Mouse (Mus musculus) E14TG2a.4 (cell line): Measurements from ENCODE around the gene Tbc1d8b.
"Not testable (repeated sequence)": the region's sequence is repeated elsewhere in the genome, so short reads cannot be mapped to it uniquely, and the experiment has no call there.

ENCODE experiments used
- H3K27me3 ChIP-seq: 2 replicates; pipeline ENCODE4 v1.6.1; 2014; ENCODE audit warnings: low read length, control low read depth; ENCODE audit not compliant: insufficient read depth
- H3K36me3 ChIP-seq: 2 replicates; pipeline ENCODE4 v1.6.1; 2014; ENCODE audit warnings: low read length, control low read depth; ENCODE audit not compliant: insufficient read depth
- H3K4me1 ChIP-seq: replicated peaks from 2 replicates; pipeline ENCODE4 v1.6.1; 2014; ENCODE audit warnings: low read depth, low read length, control low read depth
- H3K4me3 ChIP-seq: replicated peaks from 2 replicates; pipeline ENCODE4 v1.5.1; 2014; ENCODE audit warnings: mild to moderate bottlenecking, low read length
- H3K9me3 ChIP-seq: 2 replicates; pipeline ENCODE4 v1.6.1; 2014; ENCODE audit warnings: low read length, control low read depth
- CTCF ChIP-seq: conservative IDR thresholded peaks from 2 replicates; pipeline ENCODE4 v1.5.1; 2014; ENCODE audit warnings: low read length
- NANOG ChIP-seq: IDR thresholded peaks from 2 replicates; pipeline ENCODE4 v1.6.1; 2014; ENCODE audit warnings: borderline replicate concordance, low read length, mixed read lengths
- POU5F1 ChIP-seq: IDR thresholded peaks from 2 replicates; pipeline ENCODE4 v1.6.1; 2014; ENCODE audit warnings: low read length, borderline replicate concordance

The Tbc1d8b gene

DNA sequence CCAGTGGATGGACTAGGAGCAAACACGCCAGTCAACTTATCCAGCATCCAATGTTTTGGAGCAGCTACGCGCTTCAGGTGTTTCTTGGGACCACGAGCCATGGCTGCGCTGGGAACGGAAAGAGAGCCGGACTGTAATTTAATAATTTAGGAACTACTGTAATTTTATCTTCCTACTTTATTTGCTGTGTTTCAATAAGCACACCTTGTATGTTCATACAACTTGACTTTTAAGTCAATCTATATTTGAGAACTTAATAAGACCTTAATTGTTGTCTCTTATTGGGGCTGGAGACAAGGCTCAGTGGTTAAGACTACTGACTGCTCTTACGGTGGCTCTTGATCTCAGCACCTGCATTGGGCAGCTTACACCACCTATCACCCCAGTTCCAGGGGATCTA, 29.6 kb downstream of the Tbc1d8b start, which contains the start of gene Gm15013:
TSS of gene Gm15013 (minus strand) at position 101 of the 400 bp plus-strand sequence.
- TF ChIP-seq POU5F1, result no peak
- no peak for TF ChIP-seq CTCF
- TF ChIP-seq NANOG, result no peak
- Histone ChIP-seq H3K4me3 (no peak within 1 kb of the TSS), H3K27me3 (no peaks in the 10 kb centered on the region), H3K36me3 (no peaks in the 10 kb centered on the region), H3K4me1 (no peaks in the 10 kb centered on the region), H3K9me3 (no peaks in the 10 kb centered on the region)

DNA sequence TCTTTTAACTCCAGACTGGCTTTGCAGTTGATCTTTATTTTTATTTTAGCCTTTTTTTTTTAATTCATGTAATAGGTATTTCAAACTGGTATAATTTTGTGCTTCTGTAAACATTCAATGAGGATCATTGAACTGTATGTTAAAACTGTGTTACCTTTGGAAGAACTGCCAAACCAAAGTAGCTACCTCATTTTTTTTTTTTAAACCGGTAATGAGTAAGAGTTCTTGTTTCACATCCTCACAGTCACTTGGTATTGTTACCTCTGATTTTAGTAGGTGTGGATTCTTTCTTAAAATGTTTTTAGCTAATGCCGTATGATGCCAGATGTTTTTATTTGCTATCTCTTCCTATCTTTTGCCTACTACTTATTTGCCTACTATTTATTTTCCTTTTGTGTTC, 37.6 kb downstream of the Tbc1d8b start:
- Histone ChIP-seq H3K27me3 (no peaks in the 10 kb centered on the region), H3K4me3 (no peak overlapping the region), H3K36me3 (no peaks in the 10 kb centered on the region), H3K4me1 (no peaks in the 10 kb centered on the region), H3K9me3 (no peaks in the 10 kb centered on the region)
- TF ChIP-seq NANOG (no peak), CTCF (no peak), POU5F1 (no peak)

DNA sequence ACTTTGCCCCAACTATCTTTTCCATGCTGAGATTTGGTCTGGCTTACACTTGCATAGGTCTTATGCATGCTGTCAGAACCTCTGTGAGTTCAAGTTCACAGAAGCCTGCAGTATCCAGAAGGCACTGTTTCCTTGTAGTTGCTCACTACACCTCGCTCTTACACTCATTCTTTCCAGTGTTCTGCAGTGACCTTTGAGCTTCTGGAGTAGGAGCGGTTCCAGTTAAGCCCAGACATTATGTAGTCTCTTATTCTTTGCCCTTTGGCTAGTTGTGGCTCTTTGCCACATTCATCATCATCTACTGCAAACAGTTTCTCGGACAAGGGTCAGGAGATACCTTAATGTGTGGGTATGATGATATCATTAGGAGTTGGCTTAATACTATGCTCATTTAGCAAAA, 45.7 kb downstream of the Tbc1d8b start:
- Histone ChIP-seq H3K9me3 (no peaks in the 10 kb centered on the region), H3K4me1 (no peaks in the 10 kb centered on the region), H3K4me3 (no peak overlapping the region), H3K36me3 (no peaks in the 10 kb centered on the region), H3K27me3 (no peaks in the 10 kb centered on the region)
- no peak for TF ChIP-seq POU5F1
- no peak for TF ChIP-seq CTCF
- TF ChIP-seq NANOG, result no peak

GRCm38 (mm10) chrX:139737066-139737465, 52.3 kb downstream of the Tbc1d8b start:
- H3K4me1 ChIP-seq, result no peaks in the 10 kb centered on the region
- H3K36me3 ChIP-seq, result no peaks in the 10 kb centered on the region
- no peaks in the 10 kb centered on the region for H3K27me3 ChIP-seq
- no peak overlapping the region for H3K4me3 ChIP-seq
- H3K9me3 ChIP-seq, result no peaks in the 10 kb centered on the region
- no peak for TF ChIP-seq NANOG
- no peak for TF ChIP-seq CTCF
- TF ChIP-seq POU5F1, result no peak

DNA sequence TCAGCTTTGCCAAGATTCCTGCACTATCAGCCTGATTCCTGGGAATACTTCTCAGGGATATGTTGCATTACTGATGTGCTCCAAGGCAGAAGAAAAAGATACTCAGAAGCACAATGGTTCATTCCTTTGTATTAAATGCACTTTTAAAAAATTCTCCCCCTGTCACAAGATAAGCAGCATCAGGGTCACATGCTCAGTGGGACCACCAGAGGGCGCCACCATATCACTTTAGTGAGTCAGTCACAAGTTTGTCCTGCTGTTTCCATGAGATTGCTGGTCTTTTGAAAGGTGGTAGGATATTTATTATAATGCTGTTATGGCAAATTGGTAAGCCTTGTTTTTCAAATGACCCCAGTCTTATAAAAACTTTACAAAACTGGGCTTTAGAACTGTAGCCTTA, 67.1 kb downstream of the Tbc1d8b start:
- Histone ChIP-seq H3K36me3 (no peaks in the 10 kb centered on the region), H3K4me3 (no peak overlapping the region), H3K27me3 (no peaks in the 10 kb centered on the region), H3K4me1 (no peaks in the 10 kb centered on the region), H3K9me3 (no peaks in the 10 kb centered on the region)
- peak; percentile 50 for TF ChIP-seq CTCF
- TF ChIP-seq POU5F1, result no peak
- no peak for TF ChIP-seq NANOG

- H3K36me3 ChIP-seq, H3K4me1 ChIP-seq, H3K27me3 ChIP-seq, H3K9me3 ChIP-seq, H3K4me3 ChIP-seq: not testable (repeated sequence)
Observed at GRCm38 (mm10) chrX:139758634-139759033, 73.8 kb downstream of the Tbc1d8b start.

GRCm38 (mm10) chrX:139762546-139762945, 77.8 kb downstream of the Tbc1d8b start:
- H3K36me3 ChIP-seq, result no peaks in the 10 kb centered on the region
- no peak for TF ChIP-seq NANOG
- peak; percentile 24 for TF ChIP-seq CTCF
- no peak overlapping the region for H3K4me3 ChIP-seq
- no peaks in the 10 kb centered on the region for H3K4me1 ChIP-seq
- H3K27me3 ChIP-seq, result no peaks in the 10 kb centered on the region
- no peaks in the 10 kb centered on the region for H3K9me3 ChIP-seq

DNA sequence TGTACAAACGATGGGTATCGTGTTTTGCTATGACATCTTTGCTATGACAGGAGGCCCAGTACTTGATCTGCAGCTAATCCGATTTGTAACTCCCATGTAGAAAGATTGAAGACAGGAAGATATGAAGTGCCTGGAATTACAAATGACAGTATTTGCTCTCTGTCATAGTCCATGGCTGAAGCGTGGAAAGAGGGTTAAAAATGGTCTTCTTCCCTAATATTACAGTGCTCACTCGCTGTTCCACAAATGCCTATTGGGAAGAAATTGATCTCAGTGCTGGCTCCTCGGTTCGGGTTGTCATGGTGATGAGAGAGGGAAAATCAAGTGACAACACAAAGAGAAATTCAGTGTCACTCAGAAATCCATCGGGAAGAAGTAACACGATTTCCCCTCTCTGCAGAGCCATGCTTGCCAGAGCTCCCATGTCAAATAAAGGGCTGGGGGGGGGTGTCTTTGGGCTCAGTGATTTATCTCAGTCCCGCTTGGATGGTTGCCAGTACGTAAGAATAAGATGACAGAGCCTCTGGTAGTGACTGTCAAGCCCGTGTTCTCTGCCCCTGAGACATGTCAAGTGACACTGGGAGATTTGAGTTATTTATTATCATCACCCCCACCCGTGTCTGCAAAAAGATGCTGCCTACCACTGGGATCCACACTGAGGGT, 85.3 kb downstream of the Tbc1d8b start:
- H3K4me1 ChIP-seq, result peaks cover 7% of the 10 kb centered on the region; the same call in 1 of the 2 replicates
- H3K36me3 ChIP-seq, result no peaks in the 10 kb centered on the region
- H3K4me3 ChIP-seq, result no peak overlapping the region
- no peaks in the 10 kb centered on the region for H3K27me3 ChIP-seq
- TF ChIP-seq POU5F1 (no peak), CTCF (no peak), NANOG (no peak)
- H3K9me3 ChIP-seq, result no peaks in the 10 kb centered on the region

DNA sequence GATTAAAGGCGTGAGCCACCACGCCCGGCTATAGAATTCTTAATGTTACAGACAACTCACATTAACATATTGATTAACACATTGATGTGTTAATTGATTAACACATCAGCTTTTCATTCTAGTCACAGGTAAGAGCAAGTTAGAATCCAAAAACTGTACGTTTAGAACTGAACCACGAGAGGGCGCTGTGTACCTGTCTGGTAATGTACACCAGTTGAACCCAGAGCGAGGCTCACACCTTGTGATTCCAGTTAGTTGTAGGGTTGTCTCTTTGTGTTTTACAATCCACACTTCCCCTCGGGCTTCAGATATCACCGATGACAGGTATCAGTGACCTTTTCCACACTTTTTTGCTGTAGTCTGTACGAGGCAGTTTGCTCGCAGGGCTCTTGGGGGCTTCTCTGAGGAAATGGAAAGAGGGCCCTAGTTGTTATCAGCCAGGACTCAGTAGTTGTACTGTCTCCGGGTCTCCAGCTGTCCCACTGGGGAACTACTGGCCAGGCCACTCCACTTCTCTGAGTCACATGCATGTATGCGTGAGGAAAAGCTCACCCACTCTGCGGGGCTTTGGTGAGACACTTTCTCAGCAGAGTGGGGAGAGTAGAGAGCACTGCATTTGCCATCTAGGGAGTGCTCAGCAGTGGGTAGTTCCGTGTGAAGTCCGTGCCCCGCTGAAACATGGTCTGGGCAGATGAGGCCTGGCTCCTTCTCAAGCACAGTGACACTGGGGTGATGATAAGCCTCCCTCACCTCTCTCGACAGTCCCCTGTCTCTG, 89.7 kb downstream of the Tbc1d8b start:
- Histone ChIP-seq H3K9me3 (no peaks in the 10 kb centered on the region), H3K4me3 (0 out of 2 replicates have a peak overlapping the region, but pooled peaks have one; percentile 29), H3K4me1 (peaks cover 43% of the 10 kb centered on the region), H3K27me3 (no peaks in the 10 kb centered on the region), H3K36me3 (peaks cover 12% of the 10 kb centered on the region)
- TF ChIP-seq POU5F1, result no peak
- peak; percentile 33 for TF ChIP-seq CTCF
